Mouse (Mus musculus): Measurements from ENCODE around the gene Gsx2.

Gsx2 gene

GRCm38 (mm10) chr5:75075383-75075941 lies at the start of gene Gsx2:
Gsx2 (plus strand) TSS chr5:75075601.
- no peak for DNase-seq (ENCODE audit: low spot score)

- no peak for DNase-seq (ENCODE audit: low spot score)
Measured at GRCm38 (mm10) chr5:75035475-75035874, 39.9 kb upstream of the Gsx2 start.

- DNase-seq (ENCODE audit: low spot score) = no peak
Measured at GRCm38 (mm10) chr5:75039307-75039706, 36.1 kb upstream of the Gsx2 start.

GRCm38 (mm10) chr5:75043011-75043445 lies 32.4 kb upstream of the Gsx2 start:
- DNase-seq (ENCODE audit: low spot score) = no peak

- peak; percentile 23 for DNase-seq (ENCODE audit: low spot score)
Measured at GRCm38 (mm10) chr5:75043621-75044301, 31.6 kb upstream of the Gsx2 start.

- DNase-seq (ENCODE audit: low spot score) = peak; percentile 80
Measured at GRCm38 (mm10) chr5:75044310-75044904, 31.0 kb upstream of the Gsx2 start, which contains the start of gene Chic2. Chic2 (minus strand) TSS chr5:75044774.

GRCm38 (mm10) chr5:75045371-75045770 lies 30.0 kb upstream of the Gsx2 start:
- no peak for DNase-seq (ENCODE audit: low spot score)

- DNase-seq (ENCODE audit: low spot score) = peak; percentile 45
Measured at GRCm38 (mm10) chr5:75046681-75047321, 28.6 kb upstream of the Gsx2 start.

- no peak for DNase-seq (ENCODE audit: low spot score)
Measured at GRCm38 (mm10) chr5:75051109-75051508, 24.3 kb upstream of the Gsx2 start.

GRCm38 (mm10) chr5:75063177-75063576 lies 12.2 kb upstream of the Gsx2 start:
- DNase-seq (ENCODE audit: low spot score) = no peak

GRCm38 (mm10) chr5:75066715-75067114 lies 8.7 kb upstream of the Gsx2 start:
- no peak for DNase-seq (ENCODE audit: low spot score)

- peak; percentile 56 for DNase-seq (ENCODE audit: low spot score)
Measured at GRCm38 (mm10) chr5:75067125-75067756, 8.2 kb upstream of the Gsx2 start.

- DNase-seq (ENCODE audit: low spot score) = no peak
Measured at GRCm38 (mm10) chr5:75070132-75070531, 5.3 kb upstream of the Gsx2 start.

GRCm38 (mm10) chr5:75070656-75071375 lies 4.6 kb upstream of the Gsx2 start:
- no peak for DNase-seq (ENCODE audit: low spot score)

- no peak for DNase-seq (ENCODE audit: low spot score)
Measured at GRCm38 (mm10) chr5:75071951-75072350, 3.5 kb upstream of the Gsx2 start.

- no peak for DNase-seq (ENCODE audit: low spot score)
Measured at GRCm38 (mm10) chr5:75072532-75072931, 2.9 kb upstream of the Gsx2 start.

- no peak for DNase-seq (ENCODE audit: low spot score)
Measured at GRCm38 (mm10) chr5:75073167-75073566, 2.2 kb upstream of the Gsx2 start.

- DNase-seq (ENCODE audit: low spot score) = no peak
Measured at GRCm38 (mm10) chr5:75073684-75074083, 1.7 kb upstream of the Gsx2 start.

GRCm38 (mm10) chr5:75074132-75074531 lies 1.3 kb upstream of the Gsx2 start:
- DNase-seq (ENCODE audit: low spot score) = no peak

- no peak for DNase-seq (ENCODE audit: low spot score)
Measured at GRCm38 (mm10) chr5:75074537-75075382, 641 bp upstream of the Gsx2 start.

Measured in urinary bladder, postnatal 25 days (tissue).